Mouse (Mus musculus) liver, embryonic 13.5 days (tissue): ENCODE results near the gene Tcp10b. TPM values are rescaled to one million over a fixed set of nuclear protein-coding genes. Genes with fewer than 3 reads are reported as not detected.
"Not testable (repeated sequence)": the region's sequence is repeated elsewhere in the genome, so short reads cannot be mapped to it uniquely, and the experiment has no call there.

Source experiments
- ATAC-seq: fragments of 200-750 bp; cut with Nextera tagmentation; 2 replicates; pipeline ENCODE4 v1.8.0; 2017; ENCODE audit warnings: low read depth, mild to moderate bottlenecking, moderate number of reproducible peaks, moderate library complexity
- DNase-seq: peaks from one replicate; pipeline ENCODE4 v3.0.0; 2022
- H3K27ac ChIP-seq: fragments of 300-500 bp; sonication (generic); 2 replicates; pipeline ENCODE4 v1.5.1; 2015; ENCODE audit warnings: moderate library complexity, mild to moderate bottlenecking, inconsistent platforms
- H3K27me3 ChIP-seq: fragments of 300-500 bp; sonication (generic); 2 replicates; pipeline ENCODE4 v1.6.1; 2015; ENCODE audit warnings: mild to moderate bottlenecking, inconsistent platforms
- H3K36me3 ChIP-seq: fragments of 300-500 bp; sonication (generic); 2 replicates; pipeline ENCODE4 v1.6.1; 2015; ENCODE audit warnings: mild to moderate bottlenecking, inconsistent platforms
- H3K4me1 ChIP-seq: fragments of 300-500 bp; sonication (generic); replicated peaks from 2 replicates; pipeline ENCODE4 v1.6.1; 2015; ENCODE audit warnings: inconsistent platforms
- H3K4me2 ChIP-seq: fragments of 300-500 bp; sonication (generic); 2 replicates; pipeline ENCODE4 v1.6.1; 2015; ENCODE audit warnings: inconsistent platforms, mild to moderate bottlenecking, moderate library complexity
- H3K4me3 ChIP-seq: fragments of 300-500 bp; sonication (generic); replicated peaks from 2 replicates; pipeline ENCODE4 v1.5.1; 2015; ENCODE audit warnings: mild to moderate bottlenecking, inconsistent platforms
- H3K9ac ChIP-seq: fragments of 300-500 bp; sonication (generic); 2 replicates; pipeline ENCODE4 v1.6.1; 2015; ENCODE audit warnings: mild to moderate bottlenecking, inconsistent platforms
- H3K9me3 ChIP-seq: fragments of 300-500 bp; sonication (generic); replicated peaks from 2 replicates; pipeline ENCODE4 v1.6.1; 2016; ENCODE audit warnings: inconsistent platforms
- WGBS: fragments of 180-500 bp; shearing (Covaris S2); methylation state at CpG from one replicate; pipeline ENCODE4 v1.1.7; 2015; ENCODE audit not compliant: insufficient replicate concordance; 5-methylcytosine and 5-hydroxymethylcytosine counted together
- polyA plus RNA-seq: library from polyadenylated mRNA; unstranded; fragments of >200 nt; fragmentation: Nextera tagmentation; extraction: Ambion mirVana; gene quantifications from 2 replicates; pipeline ENCODE4 v1.2.1, GENCODE M21; 2015

Tcp10b gene
- polyA plus RNA-seq = not detected in 2 replicates

- not testable (repeated sequence) for H3K36me3 ChIP-seq, H3K27ac ChIP-seq, ATAC-seq, H3K9ac ChIP-seq, H3K4me3 ChIP-seq, H3K4me1 ChIP-seq, DNase-seq, H3K9me3 ChIP-seq, H3K4me2 ChIP-seq, H3K27me3 ChIP-seq
- WGBS = 67% methylated on average over 4 of the region's 4 CpGs
Measured at GRCm38 (mm10) chr17:13060804-13061203, at the start of gene Tcp10b. Tcp10b (plus strand) TSS chr17:13061104.

- peaks cover 15% of the 10 kb centered on the region for H3K4me1 ChIP-seq
- DNase-seq (no peak), ATAC-seq (no peak)
- H3K27ac ChIP-seq = no peak overlapping the region
- H3K9ac ChIP-seq = no peak overlapping the region
- no peaks in the 10 kb centered on the region for H3K27me3 ChIP-seq
- no peaks in the 10 kb centered on the region for H3K9me3 ChIP-seq
- H3K4me3 ChIP-seq = no peak overlapping the region
- no peak overlapping the region for H3K4me2 ChIP-seq
- WGBS = 74% methylated on average over 3 of the region's 3 CpGs
- H3K36me3 ChIP-seq = peaks cover 59% of the 10 kb centered on the region
Measured at GRCm38 (mm10) chr17:13013316-13013715, 47.6 kb upstream of the Tcp10b start.

DNA sequence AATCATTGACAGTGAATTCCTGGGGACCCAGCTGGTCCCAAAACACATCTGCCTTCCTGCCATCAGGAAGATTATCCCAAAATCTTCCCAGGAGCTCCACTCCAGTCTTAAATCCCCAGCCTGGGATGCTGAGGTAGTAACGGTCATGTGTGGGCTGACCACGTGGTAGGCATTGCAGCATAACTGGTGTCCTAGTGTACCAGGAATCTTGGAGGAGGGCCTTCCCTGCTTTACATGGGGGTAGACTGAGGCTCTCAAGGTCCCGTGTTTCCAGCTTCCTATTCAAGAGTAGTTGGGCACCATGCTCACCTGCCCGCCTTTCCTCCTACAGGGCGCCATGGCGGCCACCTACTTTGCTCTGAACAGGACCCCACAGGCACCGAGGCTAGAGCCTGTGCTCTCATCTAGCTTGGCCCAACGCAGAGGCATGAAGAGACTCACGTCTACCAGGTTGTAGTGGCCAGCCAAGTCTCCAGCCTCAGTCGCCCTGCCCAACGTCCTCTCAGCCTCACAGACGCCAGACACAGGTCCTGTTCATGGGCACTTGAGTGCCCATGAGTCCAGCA is 24.2 kb upstream of the Tcp10b start:
- not testable (repeated sequence) for H3K4me1 ChIP-seq, H3K4me2 ChIP-seq, H3K4me3 ChIP-seq, H3K27ac ChIP-seq, H3K27me3 ChIP-seq, ATAC-seq, H3K9ac ChIP-seq, H3K9me3 ChIP-seq, DNase-seq, H3K36me3 ChIP-seq
- 45% methylated on average over 3 of the region's 12 CpGs for WGBS

GRCm38 (mm10) chr17:13043846-13044673 is 16.8 kb upstream of the Tcp10b start:
- not testable (repeated sequence) for H3K4me3 ChIP-seq, H3K9me3 ChIP-seq, H3K36me3 ChIP-seq, H3K9ac ChIP-seq, H3K27me3 ChIP-seq, H3K4me2 ChIP-seq, H3K27ac ChIP-seq, H3K4me1 ChIP-seq
- 4% methylated on average over 3 of the region's 4 CpGs for WGBS
- ATAC-seq = peak; percentile 65
- DNase-seq = peak; percentile 22

- not testable (repeated sequence) for H3K27ac ChIP-seq, ATAC-seq, H3K9me3 ChIP-seq, DNase-seq, H3K36me3 ChIP-seq, H3K4me2 ChIP-seq, H3K9ac ChIP-seq, H3K4me1 ChIP-seq, H3K4me3 ChIP-seq, H3K27me3 ChIP-seq
- 50% methylated on average over 2 of the region's 8 CpGs for WGBS
Measured at GRCm38 (mm10) chr17:13052124-13052813, 8.6 kb upstream of the Tcp10b start, which contains the start of gene Gpr31b. Gpr31b (minus strand) TSS chr17:13052296.

- not testable (repeated sequence) for H3K9ac ChIP-seq, H3K27ac ChIP-seq, H3K4me1 ChIP-seq, H3K4me3 ChIP-seq, DNase-seq, H3K9me3 ChIP-seq, H3K36me3 ChIP-seq, H3K4me2 ChIP-seq, H3K27me3 ChIP-seq, ATAC-seq
- 41% methylated on average over 5 of the region's 7 CpGs for WGBS
Measured at GRCm38 (mm10) chr17:13062882-13063281, 2.0 kb downstream of the Tcp10b start.

GRCm38 (mm10) chr17:13067864-13068385 is 7.0 kb downstream of the Tcp10b start:
- not testable (repeated sequence) for H3K4me2 ChIP-seq, H3K4me1 ChIP-seq, DNase-seq, H3K9ac ChIP-seq, ATAC-seq, H3K27me3 ChIP-seq, H3K36me3 ChIP-seq, H3K4me3 ChIP-seq, H3K27ac ChIP-seq, H3K9me3 ChIP-seq
- 67% methylated on average over 1 of the region's 4 CpGs for WGBS

GRCm38 (mm10) chr17:13069227-13069626 is 8.3 kb downstream of the Tcp10b start:
- not testable (repeated sequence) for H3K4me3 ChIP-seq, H3K4me2 ChIP-seq, DNase-seq, ATAC-seq, H3K27ac ChIP-seq, H3K27me3 ChIP-seq, H3K9ac ChIP-seq, H3K9me3 ChIP-seq, H3K36me3 ChIP-seq, H3K4me1 ChIP-seq
- WGBS = 43% methylated on average over 4 of the region's 5 CpGs

DNA sequence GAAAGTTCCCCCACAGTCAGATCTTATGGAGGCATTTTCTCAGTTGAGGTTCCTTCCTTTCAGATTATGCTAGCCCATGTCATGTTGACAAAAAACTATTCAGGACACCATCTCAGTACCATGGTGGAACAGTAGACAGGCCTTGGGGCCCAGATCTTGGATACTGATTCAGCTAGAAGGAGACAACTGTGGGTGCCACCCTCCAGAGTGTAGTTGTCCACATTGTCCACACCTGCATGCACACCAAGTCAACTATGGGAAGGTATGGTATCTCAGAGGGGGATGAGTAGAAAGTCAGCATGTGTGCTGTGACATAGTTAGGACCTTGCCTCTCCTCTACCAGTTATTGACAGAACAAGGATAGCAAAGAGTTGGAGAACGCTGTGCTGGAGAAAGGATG is 30.6 kb downstream of the Tcp10b start:
- not testable (repeated sequence) for H3K27ac ChIP-seq, H3K27me3 ChIP-seq, DNase-seq, H3K4me1 ChIP-seq, H3K9me3 ChIP-seq, H3K9ac ChIP-seq, H3K36me3 ChIP-seq, H3K4me3 ChIP-seq, ATAC-seq, H3K4me2 ChIP-seq
- no CpG with 5 or more reads among the region's 1 CpGs for WGBS

DNA sequence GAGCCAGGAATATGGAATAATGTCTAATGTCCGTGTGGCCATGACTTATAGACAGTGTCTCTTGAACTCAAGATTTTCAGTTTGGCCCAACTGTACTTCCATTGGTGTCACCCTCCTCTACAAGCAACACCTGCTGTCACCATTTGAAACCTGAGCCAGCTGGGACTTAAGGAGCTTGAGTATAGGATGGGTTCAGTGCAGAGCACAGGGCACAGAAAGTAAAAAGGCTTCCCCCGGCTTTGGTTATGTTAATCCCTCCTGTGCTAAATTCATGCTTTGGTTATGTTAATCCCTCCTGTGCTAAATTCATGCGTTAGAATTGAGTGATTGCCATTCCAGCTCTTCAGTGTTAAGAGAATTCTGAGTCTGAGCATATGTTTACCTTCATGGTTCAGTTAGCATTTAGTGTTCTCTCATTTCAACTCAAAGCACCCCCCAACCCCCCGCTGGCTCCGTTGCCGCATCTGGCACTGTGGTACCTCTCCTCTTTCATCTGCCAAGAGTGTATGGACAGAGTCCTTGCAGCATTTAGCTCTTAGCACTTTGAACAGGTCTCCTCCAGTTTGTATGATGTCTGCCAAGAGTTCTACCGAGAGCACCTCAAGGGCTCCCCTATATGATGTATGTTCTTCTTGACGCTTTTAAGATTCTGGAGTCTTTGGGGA is 31.3 kb downstream of the Tcp10b start:
- H3K27me3 ChIP-seq, H3K9me3 ChIP-seq, H3K36me3 ChIP-seq, H3K4me3 ChIP-seq, H3K4me2 ChIP-seq, H3K9ac ChIP-seq, H3K4me1 ChIP-seq, H3K27ac ChIP-seq, ATAC-seq, DNase-seq: not testable (repeated sequence)
- 59% methylated on average over 6 of the region's 8 CpGs for WGBS

DNA sequence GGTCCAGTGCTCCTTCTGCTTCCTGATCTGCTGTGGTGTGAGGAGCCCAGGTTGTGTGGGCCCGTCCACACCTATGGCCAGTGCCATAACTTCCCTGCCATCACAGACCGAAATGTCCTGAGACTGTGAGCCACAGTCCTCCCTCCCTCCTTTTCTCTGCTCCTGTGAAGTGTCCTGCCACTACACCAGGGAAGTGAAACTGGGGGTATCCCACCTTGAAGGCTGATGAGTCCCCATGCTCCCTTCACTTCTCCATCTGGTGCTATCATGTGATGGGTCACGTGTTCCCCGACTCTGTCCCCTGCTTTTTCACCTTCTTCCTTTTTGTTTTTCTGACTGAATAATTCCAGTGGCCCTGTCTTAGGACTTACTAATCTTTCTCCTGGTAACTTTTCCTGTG is 32.1 kb downstream of the Tcp10b start:
- H3K27me3 ChIP-seq, H3K9me3 ChIP-seq: not testable (repeated sequence)

More for the DNA sequence above, 32.1 kb downstream of the Tcp10b start:
- not testable (repeated sequence) for DNase-seq, H3K4me1 ChIP-seq, H3K9ac ChIP-seq, H3K4me2 ChIP-seq, ATAC-seq, H3K4me3 ChIP-seq, H3K27ac ChIP-seq, H3K36me3 ChIP-seq
- WGBS = 84% methylated on average over 3 of the region's 4 CpGs
